ENCODE assay signal across 9 mouse cellular contexts in genomic region chr3:88738641-88739040, GRCm38 (mm10). TPM values are rescaled to one million over a fixed set of nuclear protein-coding genes. Genes with fewer than 3 reads are reported as not detected.
DNase-seq lines count a peak whose midpoint lies in the region; ATAC-seq lines count a peak whose summit lies in the region.
"Had no signal": no experiment of that assay in that cellular context is flagged by ENCODE, and none has a peak within 500 bp of the region (broad histone marks: within the 10 kb centered on the region; RNA-seq: fewer than 3 reads in every experiment).

No protein-coding gene starts in this region.

- WGBS in intestine, embryonic 14.5 days, result 57% methylated on average over 3 of the region's 3 CpGs
- WGBS in intestine, embryonic 16.5 days, result 53% methylated on average over 3 of the region's 3 CpGs

- no peaks in the 10 kb centered on the region for H3K4me1 ChIP-seq in intestine, embryonic 14.5 days (replicated peaks; ENCODE audit: control insufficient read depth, insufficient read depth, low read length)
- no peaks in the 10 kb centered on the region for H3K4me1 ChIP-seq in intestine, embryonic 16.5 days (ENCODE audit: control insufficient read depth, insufficient read depth, low read length)
- H3K4me1 ChIP-seq: embryonic facial prominence, embryonic 15.5 days had no signal

- H3K9ac ChIP-seq in intestine, embryonic 14.5 days (ENCODE audit: low read length), result no peak overlapping the region
- H3K9ac ChIP-seq in intestine, embryonic 16.5 days (ENCODE audit: low read depth, low read length), result no peak overlapping the region
- H3K9ac ChIP-seq: embryonic facial prominence, embryonic 15.5 days had no signal

- no peak overlapping the region for H3K4me3 ChIP-seq in intestine, embryonic 14.5 days (ENCODE audit: low read depth, low read length)
- no peak overlapping the region for H3K4me3 ChIP-seq in intestine, embryonic 16.5 days (ENCODE audit: low read length)
- H3K4me3 ChIP-seq: embryonic facial prominence, embryonic 15.5 days had no signal

- H3K9me3 ChIP-seq in intestine, embryonic 14.5 days (ENCODE audit: control insufficient read depth, low read length), result no peaks in the 10 kb centered on the region
- H3K9me3 ChIP-seq in intestine, embryonic 16.5 days (ENCODE audit: control insufficient read depth, low read length), result no peaks in the 10 kb centered on the region
- H3K9me3 ChIP-seq: embryonic facial prominence, embryonic 15.5 days had no signal

- peak; percentile 65 for DNase-seq in intestine, embryonic 14.5 days (ENCODE audit: low spot score)
- peak; percentile 79 to 82 for DNase-seq in B cell, adult 2 months
- peak; percentile 47 for DNase-seq in adipocyte (ENCODE audit: low spot score)
- DNase-seq in embryo, embryonic 9.5 days (ENCODE audit: extremely low spot score), result peak; percentile 51
- peak; percentile 82 for DNase-seq in kidney, adult 9 months
- DNase-seq in mesoderm, embryonic 11.5 days (ENCODE audit: low read depth, low spot score), result peak; percentile 41
- peak; percentile 31 to 65 for DNase-seq in thymus, postnatal 10 days (ENCODE audit: low spot score in 2 of 2)

- H3K27me3 ChIP-seq in intestine, embryonic 14.5 days (replicated peaks; ENCODE audit: control insufficient read depth, insufficient read depth, low read length), result no peaks in the 10 kb centered on the region
- H3K27me3 ChIP-seq in intestine, embryonic 16.5 days (replicated peaks; ENCODE audit: control insufficient read depth, insufficient read depth, low read length), result no peaks in the 10 kb centered on the region
- H3K27me3 ChIP-seq: embryonic facial prominence, embryonic 15.5 days had no signal

- no peaks in the 10 kb centered on the region for H3K36me3 ChIP-seq in intestine, embryonic 14.5 days (ENCODE audit: control insufficient read depth, insufficient read depth, low read length)
- H3K36me3 ChIP-seq in intestine, embryonic 16.5 days (ENCODE audit: control insufficient read depth, insufficient read depth, low read length), result no peaks in the 10 kb centered on the region
- H3K36me3 ChIP-seq: embryonic facial prominence, embryonic 15.5 days had no signal

- no peak overlapping the region for H3K27ac ChIP-seq in intestine, embryonic 14.5 days (ENCODE audit: low read depth)
- H3K27ac ChIP-seq in intestine, embryonic 16.5 days (ENCODE audit: low read length), result no peak overlapping the region
- H3K27ac ChIP-seq: embryonic facial prominence, embryonic 15.5 days had no signal

- no peak for ATAC-seq in intestine, embryonic 14.5 days (replicated peaks; ENCODE audit: low FRiP score, low TSS enrichment, low read depth)
- no peak for ATAC-seq in intestine, embryonic 16.5 days

- H3K4me2 ChIP-seq in intestine, embryonic 14.5 days (ENCODE audit: low read length), result no peak overlapping the region
- no peak overlapping the region for H3K4me2 ChIP-seq in intestine, embryonic 16.5 days (ENCODE audit: low read depth, low read length)
- H3K4me2 ChIP-seq: embryonic facial prominence, embryonic 15.5 days had no signal

RNA-seq across cellular contexts. Expression of gene Rit1, which starts 22.0 kb away (rescaled TPM):
- 56.4 and 62.1 TPM in 2 replicates for polyA plus RNA-seq in intestine, embryonic 14.5 days (2014; fragmentation: Nextera tagmentation; extraction: Ambion mirVana)
- 48.9 and 50.3 TPM in 2 replicates for polyA plus RNA-seq in intestine, embryonic 16.5 days (2015; fragmentation: Nextera tagmentation; extraction: Ambion mirVana)

RNA-seq across cellular contexts. Expression of gene Syt11, which starts 36.3 kb away (rescaled TPM):
- polyA plus RNA-seq in intestine, embryonic 14.5 days (2014; fragmentation: Nextera tagmentation; extraction: Ambion mirVana), result 28.6 and 29.7 TPM in 2 replicates
- polyA plus RNA-seq in intestine, embryonic 16.5 days (2015; fragmentation: Nextera tagmentation; extraction: Ambion mirVana), result 15.8 and 18.8 TPM in 2 replicates

RNA-seq across cellular contexts. Expression of gene Khdc4, which starts 53.0 kb away (rescaled TPM):
- polyA plus RNA-seq in intestine, embryonic 14.5 days (2014; fragmentation: Nextera tagmentation; extraction: Ambion mirVana), result 78.9 and 87.9 TPM in 2 replicates
- polyA plus RNA-seq in intestine, embryonic 16.5 days (2015; fragmentation: Nextera tagmentation; extraction: Ambion mirVana), result 61.1 and 61.5 TPM in 2 replicates
